Mouse (Mus musculus) thymus, postnatal 10 days (tissue): ENCODE results near the gene Ms4a12.
"Not testable (repeated sequence)": the region's sequence is repeated elsewhere in the genome, so short reads cannot be mapped to it uniquely, and the experiment has no call there.

Experiments
- DNase-seq, 2 experiments: peaks; one replicate each; pipeline ENCODE4 v3.0.0; 2021; ENCODE audit warnings: low spot score in 2 of 2

Ms4a12 gene

DNA sequence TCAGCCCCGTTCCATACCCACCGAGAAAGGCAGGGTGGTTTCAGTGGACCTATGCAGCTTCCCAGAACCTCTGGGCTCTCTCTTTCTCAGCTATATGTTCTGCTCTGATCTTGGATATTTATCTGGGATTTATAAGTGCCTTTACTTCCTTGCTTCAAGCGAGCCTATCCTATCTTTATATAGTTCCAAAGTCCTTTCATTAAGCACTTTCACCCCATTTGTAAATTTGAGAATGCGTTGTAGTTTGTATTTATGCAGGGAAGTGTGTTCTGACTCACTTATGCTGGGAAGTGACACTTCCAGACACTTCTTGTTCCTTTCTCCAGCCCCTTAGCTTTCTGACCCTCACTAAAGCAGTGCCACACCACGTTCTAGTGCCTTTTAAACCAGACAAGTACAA, at the start of gene Ms4a12:
Gene Ms4a12, minus strand, starts transcription at position 101 of the 400 bp plus-strand sequence.
- no peak for DNase-seq

DNA sequence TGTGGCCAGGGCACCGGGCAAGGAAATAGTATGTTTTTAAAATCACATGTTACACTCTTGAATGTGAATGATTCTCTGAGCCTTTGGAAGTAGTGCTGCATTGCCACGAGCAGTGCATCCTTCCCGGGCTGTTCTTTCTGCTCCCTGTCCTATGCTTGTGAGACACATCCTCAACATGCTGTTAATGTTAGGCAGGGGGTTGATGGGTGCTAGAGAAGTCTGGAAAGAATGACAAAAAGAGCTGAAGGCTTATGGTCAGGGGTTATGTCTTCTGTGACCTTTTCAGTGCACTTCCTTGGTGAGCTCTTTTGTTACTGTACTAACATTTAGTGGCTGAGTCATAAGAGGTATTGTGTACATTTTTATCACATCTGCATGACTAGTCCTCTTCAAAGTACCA, 48.0 kb upstream of the Ms4a12 start:
- no peak for DNase-seq

DNA sequence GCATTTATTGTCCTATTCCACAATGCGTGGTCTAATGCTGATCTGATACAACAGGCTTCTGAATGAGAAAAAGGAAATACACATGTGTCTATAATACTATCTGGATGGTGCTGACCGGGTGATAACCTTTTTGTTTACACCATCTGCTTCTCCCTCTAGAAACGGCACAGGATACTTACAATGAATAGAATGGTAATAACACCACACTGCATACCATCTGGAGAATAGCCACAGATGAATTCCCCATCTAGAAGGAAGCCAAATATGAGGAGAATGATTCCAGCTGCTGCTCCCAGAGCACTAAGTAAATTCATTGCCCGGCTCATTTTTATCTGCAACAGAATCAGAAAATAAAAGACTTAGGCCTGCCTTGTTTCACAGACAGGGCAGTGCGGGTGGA, 44.2 kb upstream of the Ms4a12 start:
- DNase-seq: no peak

DNA sequence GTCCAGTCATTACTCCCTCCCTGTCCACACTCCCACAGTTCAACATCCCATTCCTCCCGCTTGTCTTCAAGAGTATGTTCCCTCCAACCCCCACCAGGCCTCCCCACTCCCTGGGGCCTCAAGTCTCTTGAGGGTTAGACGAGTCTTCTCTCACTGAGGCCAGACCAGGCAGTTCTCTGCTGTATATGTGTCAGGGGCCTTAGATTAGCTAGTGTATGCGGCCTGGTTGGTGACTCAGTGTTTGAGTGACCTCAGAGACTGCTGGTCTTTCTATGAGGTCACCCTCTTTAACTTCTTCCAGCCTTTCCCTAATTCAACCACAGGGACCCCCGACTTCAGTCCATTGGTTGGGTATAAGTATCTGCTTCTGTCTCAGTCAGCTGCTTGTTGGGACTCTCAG, 34.7 kb upstream of the Ms4a12 start:
- DNase-seq: no peak

DNA sequence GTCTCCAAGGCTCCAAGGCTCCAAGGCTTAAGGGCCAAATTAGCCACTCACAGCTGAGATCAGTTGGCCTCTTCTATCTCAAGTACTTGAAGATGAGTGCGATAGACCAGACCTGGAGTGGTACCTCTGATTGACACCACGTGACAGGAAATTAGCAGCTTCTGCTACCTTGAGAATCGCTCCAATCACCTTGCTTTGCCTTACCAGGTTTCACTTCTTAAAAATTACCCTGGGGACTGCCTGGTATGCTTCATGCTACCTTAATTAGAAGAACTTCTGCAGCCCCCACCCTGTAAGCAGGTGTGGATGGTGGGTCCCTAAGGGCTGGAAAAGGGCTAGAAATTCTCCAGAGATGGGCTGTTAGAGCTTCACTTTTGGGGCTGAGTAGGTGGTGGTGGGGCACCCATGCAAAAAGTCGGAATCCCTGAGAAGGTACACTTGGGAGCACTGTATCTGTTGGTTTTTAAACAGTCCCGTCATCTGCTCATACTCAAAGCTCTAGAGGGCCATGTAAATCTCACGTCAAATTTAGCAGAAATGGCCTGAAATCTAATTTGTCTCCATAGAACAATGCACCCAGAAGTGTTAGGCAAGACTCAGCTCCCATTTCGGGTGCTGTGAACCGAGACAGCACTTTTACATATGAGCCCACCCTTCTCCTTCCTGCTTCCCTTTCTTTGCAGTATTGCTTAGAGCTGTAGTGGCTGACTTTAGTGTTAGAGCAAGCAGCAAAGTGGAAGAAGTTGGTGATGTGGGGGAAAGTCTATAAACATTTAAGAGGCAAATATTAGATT, 34.0 kb upstream of the Ms4a12 start, which contains the start of gene Ms4a1:
Gene Ms4a1, minus strand, starts transcription at position 190 of the 794 bp plus-strand sequence.
- DNase-seq: no peak

DNA sequence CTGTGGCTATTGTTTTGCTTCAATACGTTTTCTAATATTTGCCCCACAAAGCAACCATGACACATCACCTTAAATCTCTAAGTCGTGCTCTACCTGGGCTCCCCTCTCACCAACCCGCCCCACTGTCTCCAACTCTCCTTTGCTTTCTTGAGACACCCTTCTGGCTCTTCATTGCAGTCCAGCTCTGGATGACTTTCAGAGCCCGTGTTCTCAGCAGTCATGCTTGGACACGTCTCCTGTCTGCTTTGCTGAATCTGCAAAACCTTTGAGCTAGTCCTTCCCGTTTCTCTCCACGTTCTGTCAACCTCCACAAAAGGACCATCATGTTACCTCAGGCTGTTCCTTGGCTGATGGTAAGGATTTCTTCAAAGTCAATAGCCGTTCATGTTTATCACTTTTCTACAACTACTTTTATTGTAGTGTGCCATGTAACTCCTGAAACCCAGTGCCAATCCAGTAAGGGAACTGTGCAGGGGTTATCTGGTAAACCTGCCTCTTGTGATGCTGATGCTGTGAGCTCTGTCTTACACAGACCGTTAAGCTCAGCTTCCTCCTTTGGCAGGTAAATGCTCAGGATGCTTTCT, 32.4 kb upstream of the Ms4a12 start:
- DNase-seq: no peak

DNA sequence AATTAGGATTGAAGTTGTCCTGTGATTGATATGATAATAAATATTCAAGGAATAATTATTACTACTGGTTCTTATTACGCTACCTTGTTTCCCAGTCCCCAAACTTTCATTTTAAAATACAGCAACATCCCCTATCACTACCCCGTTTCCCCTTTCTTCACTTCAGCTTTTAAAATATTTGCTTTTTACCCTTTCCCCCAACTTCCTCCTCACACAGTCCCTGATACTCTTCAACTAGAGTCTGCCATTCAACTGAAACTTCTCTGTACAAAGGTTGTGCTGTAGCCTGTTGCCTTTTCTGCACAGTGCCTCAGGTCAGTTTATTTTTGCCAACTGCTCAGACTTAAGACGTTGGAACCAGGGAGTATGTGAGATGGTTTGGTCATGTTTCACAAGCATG, 31.3 kb upstream of the Ms4a12 start:
- no peak for DNase-seq

DNA sequence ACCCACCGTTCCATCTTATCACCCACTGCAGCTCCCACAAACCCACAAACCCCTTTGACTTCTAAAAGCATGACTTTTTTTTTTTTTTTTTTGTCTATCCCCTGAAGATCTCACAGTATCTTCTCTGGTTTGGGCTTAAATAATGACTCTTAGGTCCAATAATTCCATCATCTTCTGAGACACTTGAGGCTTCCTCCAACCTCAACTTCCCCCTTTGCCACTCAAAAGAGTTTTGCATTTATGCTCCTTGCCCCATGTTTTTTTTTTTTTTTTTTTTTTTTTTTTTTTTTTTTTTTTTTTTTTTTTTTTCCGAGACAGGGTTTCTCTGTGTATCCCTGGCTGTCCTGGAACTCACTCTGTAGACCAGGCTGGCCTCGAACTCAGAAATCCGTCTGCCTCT, 30.7 kb upstream of the Ms4a12 start:
- DNase-seq: not testable (repeated sequence)

DNA sequence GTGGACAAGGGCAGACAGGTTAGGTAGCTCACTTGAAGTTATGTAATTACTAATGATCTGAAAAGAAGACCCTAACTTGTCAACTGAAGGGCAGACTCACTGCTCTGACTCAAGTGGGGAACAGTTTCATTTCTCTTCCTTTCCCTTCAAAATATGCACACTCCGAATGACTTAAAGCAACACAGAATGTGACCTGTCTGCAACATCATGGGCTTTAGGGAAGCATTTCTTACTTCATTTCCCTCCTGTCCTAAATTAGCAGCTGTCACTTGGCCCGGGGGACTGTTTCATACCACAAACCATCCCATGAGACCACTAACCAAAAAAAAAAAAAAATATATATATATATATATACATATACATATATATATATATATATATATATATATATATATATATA, 29.3 kb upstream of the Ms4a12 start:
- no peak for DNase-seq

DNA sequence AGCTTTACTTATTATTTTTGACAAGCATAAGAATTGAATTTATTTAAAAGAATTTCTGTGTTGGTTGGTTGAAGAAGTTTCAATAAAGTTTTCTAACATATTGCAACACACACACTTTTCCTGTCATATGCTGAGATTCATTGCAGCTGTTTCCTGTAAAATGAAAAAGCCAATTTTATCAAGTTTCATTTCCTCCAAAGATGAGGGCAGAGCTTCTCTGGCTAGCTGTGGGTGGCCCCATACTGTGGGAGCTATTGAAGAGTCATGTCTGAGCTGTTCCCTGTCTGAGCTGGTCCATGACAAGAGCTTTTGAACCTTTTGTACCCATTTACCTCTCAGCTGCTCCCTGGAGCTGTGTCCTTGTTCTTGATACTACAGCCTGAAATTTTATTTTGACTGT, 12.0 kb upstream of the Ms4a12 start:
- no peak for DNase-seq

DNA sequence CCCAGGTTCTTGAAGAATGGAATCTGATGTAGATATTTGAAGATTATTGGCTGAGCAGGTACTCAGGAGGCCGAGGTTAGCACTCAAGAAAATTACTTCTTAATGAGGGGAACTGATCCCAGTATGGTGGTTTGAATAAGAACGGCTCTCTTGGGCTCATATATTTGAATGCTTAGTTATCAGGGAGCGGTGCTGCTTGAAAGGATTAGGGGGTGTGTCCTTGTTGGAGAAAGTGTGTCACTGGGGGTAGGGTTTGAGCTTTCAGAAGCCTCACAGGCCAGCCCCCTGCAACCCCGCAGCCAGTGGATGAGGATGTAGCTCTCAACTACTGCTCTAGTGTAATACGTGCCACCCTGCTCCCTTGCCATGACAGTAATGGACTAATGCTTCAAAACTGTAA, 10.3 kb upstream of the Ms4a12 start:
- DNase-seq: no peak

DNA sequence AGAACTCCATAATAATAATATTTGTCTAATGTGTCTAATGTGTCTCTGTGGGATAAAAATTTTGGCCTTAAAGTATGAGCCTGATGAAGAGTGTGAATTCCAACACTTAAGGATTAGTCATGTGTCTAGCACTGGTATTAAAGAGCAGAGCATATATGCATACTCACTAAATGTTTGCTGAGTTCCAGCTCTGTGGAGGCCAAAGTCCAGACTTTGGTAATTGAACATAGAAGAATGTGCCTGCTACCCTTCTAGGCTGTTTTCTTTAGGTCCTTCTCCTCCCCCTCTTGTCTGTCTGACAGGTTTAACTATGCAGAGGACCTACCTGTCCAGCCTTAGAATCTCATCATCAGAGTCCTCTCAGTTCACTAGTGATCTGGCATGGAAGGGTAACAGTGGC, 3.6 kb upstream of the Ms4a12 start:
- DNase-seq: no peak

DNA sequence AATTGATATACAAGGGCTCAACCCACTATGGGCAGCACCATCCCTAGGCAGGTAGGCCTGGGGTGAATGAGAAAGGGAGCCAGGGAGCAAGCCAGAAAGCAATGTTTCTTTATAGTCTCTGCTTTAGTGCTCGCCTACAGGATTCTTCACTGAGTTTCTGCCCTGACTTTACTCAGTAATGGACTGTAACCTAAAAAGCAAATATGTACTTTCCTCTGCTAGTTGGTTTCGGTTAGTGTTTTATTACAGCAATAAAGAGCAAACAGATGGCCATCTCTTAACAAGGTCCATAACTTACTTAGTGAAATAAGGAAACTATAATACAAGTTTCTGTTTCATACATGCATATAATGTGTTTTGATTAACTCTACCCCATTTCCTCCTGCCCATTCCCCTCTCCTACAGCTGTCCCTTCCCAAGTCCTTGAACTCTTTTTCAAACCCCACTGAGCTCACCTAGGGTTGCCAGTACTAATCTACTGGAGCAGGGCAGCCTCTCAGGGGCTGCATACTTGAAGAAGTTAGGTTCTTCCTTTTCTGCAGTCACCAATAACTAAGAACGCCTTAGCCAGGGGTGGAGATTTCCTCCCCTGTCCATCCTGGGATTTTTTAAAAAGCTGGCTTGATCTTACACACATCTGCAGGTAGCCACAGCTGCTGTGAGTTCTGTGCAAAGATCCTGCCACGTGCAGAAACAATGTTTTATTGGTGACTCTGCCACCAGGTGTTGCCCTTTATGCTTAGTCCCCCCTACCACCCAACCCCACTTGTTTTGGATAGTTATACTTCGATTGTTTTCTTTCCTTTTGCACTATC, 2.9 kb upstream of the Ms4a12 start:
- DNase-seq: no peak

DNA sequence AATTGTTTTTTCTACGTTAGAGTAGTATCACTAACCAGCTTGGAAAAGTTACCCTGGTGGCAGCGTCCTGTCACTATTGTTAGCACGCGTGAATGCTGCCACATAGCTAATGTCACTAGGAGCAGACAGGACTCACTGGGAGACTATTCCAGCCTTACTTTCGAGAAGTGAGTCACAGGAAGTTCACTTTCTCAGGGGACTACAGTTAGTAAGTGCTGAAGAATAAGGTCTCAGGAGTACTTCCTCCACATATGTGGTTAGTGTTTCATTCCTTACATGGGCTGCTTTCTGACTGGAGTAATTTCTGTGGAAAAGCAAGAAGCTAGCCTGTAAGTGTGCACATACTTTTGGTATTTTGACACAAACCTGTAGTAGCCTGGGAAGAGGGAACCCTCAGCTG, 2.0 kb upstream of the Ms4a12 start:
- no peak for DNase-seq

DNA sequence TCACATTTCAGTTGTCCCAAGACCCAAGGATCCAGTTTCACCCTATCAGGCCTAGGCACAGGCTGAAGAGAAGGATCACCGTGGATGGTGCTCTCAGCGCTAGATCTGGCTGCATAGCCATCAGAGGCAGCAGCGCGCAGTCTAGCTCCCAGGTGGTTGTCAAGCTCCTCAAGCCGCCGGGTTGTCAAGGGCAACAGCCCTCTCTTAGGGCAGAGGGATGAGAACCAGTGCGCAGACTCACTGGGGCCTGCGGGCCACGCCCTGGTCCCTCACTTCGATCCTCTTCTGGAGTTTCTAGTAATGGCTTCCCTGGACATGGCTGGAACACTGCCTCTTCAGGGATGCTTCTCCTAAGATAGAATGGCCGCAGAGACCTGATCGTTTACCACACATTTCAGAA, 35.7 kb downstream of the Ms4a12 start, which contains the start of gene Ms4a13:
Gene Ms4a13, minus strand, starts transcription at position 192 of the 400 bp plus-strand sequence.
- DNase-seq: no peak

DNA sequence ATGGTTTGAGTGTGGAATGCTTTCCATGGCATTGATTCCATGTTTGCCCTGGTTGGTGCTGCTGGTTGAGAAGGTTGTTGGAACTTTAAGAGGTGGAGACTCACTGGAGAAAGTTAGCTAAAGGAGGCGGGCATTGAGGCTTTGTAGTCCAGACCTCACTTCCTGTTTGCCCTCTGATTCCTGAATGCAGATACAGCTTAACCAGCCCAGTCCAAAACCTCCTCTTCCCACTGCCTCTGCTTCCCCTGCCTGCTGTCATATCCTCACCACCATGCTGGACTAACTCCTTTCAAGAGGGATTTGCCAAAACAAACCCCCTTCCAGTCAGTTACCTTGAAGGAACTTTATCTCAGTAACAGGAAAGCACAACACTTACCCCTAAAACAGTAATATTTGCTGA, 39.7 kb downstream of the Ms4a12 start:
- DNase-seq: no peak

DNA sequence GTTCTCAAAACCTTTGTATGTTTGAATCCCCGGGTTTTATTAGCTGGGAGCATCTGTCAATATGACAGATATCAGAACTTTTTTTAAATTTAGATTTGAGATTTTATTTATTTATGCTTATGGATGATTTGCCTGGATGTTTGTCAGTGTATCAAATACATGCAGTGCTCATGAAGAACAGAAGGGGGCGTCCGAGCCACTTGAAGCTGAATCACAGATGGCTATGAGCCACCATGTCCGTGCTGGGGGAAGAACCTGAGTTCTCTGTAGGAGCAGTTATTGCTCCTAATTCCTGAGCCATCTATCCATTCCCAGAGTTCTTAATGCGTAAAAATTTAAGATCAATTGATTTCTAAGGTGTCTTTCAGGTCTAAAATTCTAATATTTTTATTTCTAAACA, 48.1 kb downstream of the Ms4a12 start:
- peak in 1 of 2 experiments; percentile 10 for DNase-seq

DNA sequence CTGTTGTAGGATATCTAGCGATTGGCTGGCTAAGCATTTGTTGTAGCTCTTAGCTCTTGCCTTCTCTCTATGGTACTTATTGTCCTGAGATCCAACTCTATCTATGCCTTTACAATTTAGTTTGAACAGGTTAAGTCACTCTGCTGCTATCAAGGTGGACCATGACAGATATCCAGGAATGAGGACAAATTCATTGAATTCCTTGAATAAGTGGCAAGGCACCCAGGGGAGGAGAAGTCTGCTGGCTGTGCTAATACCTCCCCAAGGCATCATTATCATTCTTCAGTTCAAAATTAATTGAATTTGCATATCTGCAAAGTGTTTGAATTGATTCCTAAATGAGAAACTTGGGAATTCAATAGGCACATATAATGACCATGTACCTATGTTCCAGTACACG, 54.8 kb downstream of the Ms4a12 start:
- no peak for DNase-seq

DNA sequence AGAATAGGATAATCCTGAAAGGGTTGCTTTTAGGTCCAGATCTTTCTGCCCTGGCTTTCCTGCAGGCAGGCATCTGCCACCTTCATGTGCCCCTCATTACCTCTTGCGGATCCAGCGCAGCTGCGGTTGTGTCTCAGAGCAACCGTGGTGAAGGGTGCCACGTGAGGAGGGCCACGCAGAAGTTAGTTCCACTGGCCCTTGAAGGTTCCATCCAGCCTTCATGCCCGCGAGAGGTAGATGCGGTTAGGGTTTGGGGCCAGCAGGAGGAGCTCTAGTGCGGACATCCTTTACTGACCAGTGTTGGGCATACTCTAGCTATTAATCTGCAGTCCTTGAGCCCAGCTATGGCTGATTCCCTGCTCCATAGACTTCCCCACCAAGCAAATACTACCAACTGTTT, 67.1 kb downstream of the Ms4a12 start, which contains the start of gene 1700025F22Rik:
Gene 1700025F22Rik, minus strand, starts transcription at position 149 of the 400 bp plus-strand sequence.
- DNase-seq: peak in 1 of 2 experiments; percentile 7
